Mouse (Mus musculus) liver, embryonic 14.5 days (tissue): ENCODE measurements at regions not wholly inside any gene's neighbourhood (a gene's known extent, or its start where the extent isn't known, plus 50 kb on each side); places are given as distances from the start of the nearest gene placed in this dataset.

Source experiments
- ATAC-seq: fragments of 200-750 bp; cut with Nextera tagmentation; 2 replicates; pipeline ENCODE4 v1.8.0; 2017; ENCODE audit warnings: moderate number of reproducible peaks, mild to moderate bottlenecking, moderate library complexity; ENCODE audit not compliant: insufficient read depth
- DNase-seq, 3 experiments: peaks; one replicate each; pipeline ENCODE4 v3.0.0-alpha.2; 2012 to 2013; ENCODE audit warnings: low read depth in 3 of 3, low spot score in 3 of 3
- H3K27ac ChIP-seq: fragments of 300-500 bp; sonication (generic); 2 replicates; pipeline ENCODE4 v1.5.1; 2014; ENCODE audit warnings: moderate library complexity, mild to moderate bottlenecking, control low read depth, inconsistent platforms
- H3K27me3 ChIP-seq: fragments of 300-500 bp; sonication (generic); 2 replicates; pipeline ENCODE4 v1.6.1; 2014; ENCODE audit warnings: mild to moderate bottlenecking, low read length, moderate library complexity; ENCODE audit not compliant: control insufficient read depth, insufficient read depth
- H3K36me3 ChIP-seq: fragments of 300-500 bp; sonication (generic); replicated peaks from 2 replicates; pipeline ENCODE4 v1.6.1; 2014; ENCODE audit warnings: low read depth; ENCODE audit not compliant: control insufficient read depth, insufficient read depth
- H3K4me1 ChIP-seq, 2 experiments: fragments of 200-500 bp in 1 of 2; fragments of 300-500 bp in 1 of 2; sonication (generic) in 1 of 2; replicated peaks; 2 replicates each; pipeline ENCODE4 v1.6.1; 2012 to 2014; ENCODE audit warnings: antibody characterized with exemption in 1 of 2, inconsistent platforms in 1 of 2, low read length in 1 of 2; ENCODE audit not compliant: control insufficient read depth in 2 of 2, insufficient read depth in 2 of 2
- H3K4me2 ChIP-seq: fragments of 300-500 bp; sonication (generic); 2 replicates; pipeline ENCODE4 v1.6.1; 2014; ENCODE audit warnings: low read depth, mild to moderate bottlenecking, control low read depth, moderate library complexity
- H3K4me3 ChIP-seq, 2 experiments: fragments of 200-500 bp in 1 of 2; fragments of 300-500 bp in 1 of 2; sonication (generic) in 1 of 2; 2 replicates each; pipeline ENCODE4 v1.5.1; 2012 to 2014; ENCODE audit warnings: low read depth in 2 of 2, low read length in 2 of 2, mild to moderate bottlenecking in 2 of 2, control low read depth in 1 of 2, inconsistent platforms in 1 of 2, moderate library complexity in 1 of 2; ENCODE audit not compliant: insufficient read depth in 1 of 2
- H3K9ac ChIP-seq: fragments of 300-500 bp; sonication (generic); replicated peaks from 2 replicates; pipeline ENCODE4 v1.6.1; 2014; ENCODE audit warnings: mild to moderate bottlenecking, control low read depth, moderate library complexity
- H3K9me3 ChIP-seq: fragments of 300-500 bp; sonication (generic); 2 replicates; pipeline ENCODE4 v1.6.1; 2016; ENCODE audit warnings: low read length, mixed read lengths; ENCODE audit not compliant: control insufficient read depth
- CTCF ChIP-seq: IDR thresholded peaks from 2 replicates; pipeline ENCODE4 v1.5.1; 2016; ENCODE audit warnings: antibody characterized with exemption, low read depth, control low read depth
- EP300 ChIP-seq: IDR thresholded peaks from 2 replicates; pipeline ENCODE4 v1.6.1; 2016; ENCODE audit warnings: antibody characterized with exemption, low read depth
- WGBS: fragments of 180-500 bp; shearing (Covaris S2); extraction: QIAGEN DNeasy Blood & Tissue Kit; methylation state at CpG from one replicate; pipeline ENCODE4 v1.1.7; 2014; ENCODE audit not compliant: insufficient replicate concordance; 5-methylcytosine and 5-hydroxymethylcytosine counted together

GRCm38 (mm10) chr13:11432465-11433339 lies 674.0 kb downstream of the Ryr2 start:
- H3K4me2 ChIP-seq = no peak overlapping the region
- WGBS = 57% methylated on average over 7 of the region's 7 CpGs
- no peaks in the 10 kb centered on the region for H3K9me3 ChIP-seq
- no peak for ATAC-seq
- no peak for DNase-seq
- H3K27ac ChIP-seq = no peak overlapping the region
- H3K4me3 ChIP-seq = no peak overlapping the region
- H3K4me1 ChIP-seq = no peaks in the 10 kb centered on the region
- H3K36me3 ChIP-seq = no peaks in the 10 kb centered on the region
- TF ChIP-seq CTCF (no peak), EP300 (no peak)
- H3K27me3 ChIP-seq = no peaks in the 10 kb centered on the region
- H3K9ac ChIP-seq = no peak overlapping the region

GRCm38 (mm10) chr13:11426820-11427219 lies 679.9 kb downstream of the Ryr2 start:
- Histone ChIP-seq H3K36me3 (no peaks in the 10 kb centered on the region), H3K27me3 (no peaks in the 10 kb centered on the region), H3K4me2 (no peak overlapping the region), H3K9ac (no peak overlapping the region), H3K27ac (no peak overlapping the region), H3K9me3 (no peaks in the 10 kb centered on the region), H3K4me3 (no peak overlapping the region), H3K4me1 (no peaks in the 10 kb centered on the region)
- DNase-seq (no peak), ATAC-seq (no peak)
- TF ChIP-seq CTCF (no peak), EP300 (no peak)

- Histone ChIP-seq H3K4me2 (no peak overlapping the region), H3K36me3 (no peaks in the 10 kb centered on the region), H3K27ac (no peak overlapping the region), H3K9ac (no peak overlapping the region), H3K4me3 (no peak overlapping the region), H3K9me3 (no peaks in the 10 kb centered on the region), H3K4me1 (no peaks in the 10 kb centered on the region), H3K27me3 (no peaks in the 10 kb centered on the region)
- TF ChIP-seq CTCF (no peak), EP300 (no peak)
- no peak for DNase-seq
- WGBS = 48% methylated on average over 2 of the region's 2 CpGs
- no peak for ATAC-seq
Measured at GRCm38 (mm10) chr13:11392027-11392426, 714.7 kb downstream of the Ryr2 start.

GRCm38 (mm10) chr13:11375452-11375851 lies 731.3 kb downstream of the Ryr2 start:
- H3K27ac ChIP-seq = no peak overlapping the region

GRCm38 (mm10) chr13:11369456-11369855 lies 737.3 kb downstream of the Ryr2 start:
- H3K36me3 ChIP-seq = no peaks in the 10 kb centered on the region
- no peak for TF ChIP-seq EP300
- no peak overlapping the region for H3K4me3 ChIP-seq
- H3K4me1 ChIP-seq = no peaks in the 10 kb centered on the region
- H3K27ac ChIP-seq = no peak overlapping the region
- no peaks in the 10 kb centered on the region for H3K9me3 ChIP-seq
- DNase-seq = no peak
- ATAC-seq = no peak
- 43% methylated on average over 1 of the region's 1 CpGs for WGBS
- no peaks in the 10 kb centered on the region for H3K27me3 ChIP-seq
- H3K4me2 ChIP-seq = no peak overlapping the region
- no peak overlapping the region for H3K9ac ChIP-seq

More at GRCm38 (mm10) chr13:11375452-11375851, 731.3 kb downstream of the Ryr2 start:
- DNase-seq (peak in 1 of 3 experiments; percentile 4), ATAC-seq (peak; percentile 98)
- no peaks in the 10 kb centered on the region for H3K9me3 ChIP-seq
- no peaks in the 10 kb centered on the region for H3K4me1 ChIP-seq
- H3K9ac ChIP-seq = no peak overlapping the region
- no peaks in the 10 kb centered on the region for H3K27me3 ChIP-seq
- no peak overlapping the region for H3K4me3 ChIP-seq
- no peak overlapping the region for H3K4me2 ChIP-seq
- no peaks in the 10 kb centered on the region for H3K36me3 ChIP-seq
- TF ChIP-seq EP300 = peak; percentile 48; the same call in 1 of the 2 replicates
- TF ChIP-seq CTCF = no peak
